Mouse (Mus musculus): ENCODE data around the gene Tmprss11g.

DNA sequence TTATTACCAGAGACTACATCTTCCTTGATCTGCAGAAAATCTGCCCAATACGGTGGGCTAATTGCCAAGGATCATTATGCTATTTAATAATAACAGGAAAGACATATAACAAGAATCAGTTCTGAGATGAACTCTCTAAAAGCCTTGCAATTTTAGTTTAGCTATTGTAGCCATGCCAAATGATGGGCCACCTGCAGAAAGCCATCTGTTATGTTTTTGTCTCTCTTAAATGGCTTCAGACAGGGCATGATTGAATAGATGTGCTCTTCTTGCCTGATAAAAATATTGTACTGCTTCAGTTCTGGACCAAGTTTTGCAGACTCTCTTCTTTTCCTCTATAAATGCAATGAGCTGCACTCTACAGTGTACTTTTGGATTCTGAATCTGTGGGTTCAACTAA lies 24.9 kb downstream of the Tmprss11g start:
- no peak for TF ChIP-seq CTCF (IDR thresholded peaks at IDR 0.05; ENCODE audit: extremely low read depth, insufficient read length, insufficient replicate concordance, low read depth, low read length)
- TF ChIP-seq POLR2A (IDR thresholded peaks at IDR 0.05; ENCODE audit: low read depth, low read length) = no peak
